In the genomic region with DNA sequence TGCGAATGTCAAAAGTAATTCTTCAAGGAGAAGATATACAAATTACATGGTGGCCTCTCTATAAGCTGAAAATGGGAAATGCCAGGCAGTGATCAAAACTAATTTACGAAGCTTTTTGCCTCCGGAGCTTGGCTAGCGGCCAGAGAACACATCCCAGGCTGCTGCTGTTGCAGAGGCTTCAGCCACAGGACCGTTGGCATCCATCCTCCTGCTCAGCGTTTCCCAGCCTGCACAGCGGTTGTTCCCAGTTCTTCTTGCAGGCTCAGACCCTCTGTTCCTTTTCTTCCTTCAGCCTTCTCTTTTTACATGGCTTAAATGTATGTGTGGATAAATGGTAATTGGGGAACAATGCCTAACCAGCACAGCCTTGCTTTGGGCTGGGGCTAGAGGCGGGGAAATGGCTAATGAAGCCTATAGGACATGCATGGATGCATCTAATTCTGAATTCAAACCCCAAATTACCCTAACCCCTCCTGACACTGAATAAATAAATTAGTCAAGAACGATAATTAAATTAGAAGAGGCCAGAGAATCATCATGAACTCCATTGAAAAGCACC, we compare ENCODE assay signal across 9 mouse cellular contexts. TPM values are rescaled to one million over a fixed set of nuclear protein-coding genes. Genes with fewer than 3 reads are reported as not detected.
DNase-seq lines count a peak whose midpoint lies in the region; ATAC-seq and TF ChIP-seq lines count a peak whose summit lies in the region.
"Had no signal": no experiment of that assay in that cellular context is flagged by ENCODE, and none has a peak within 500 bp of the region (broad histone marks: within the 10 kb centered on the region; RNA-seq: fewer than 3 reads in every experiment).

No protein-coding gene starts in this region.

- H3K4me3 ChIP-seq in forebrain, embryonic 11.5 days (ENCODE audit: low read depth, low read length) = no peak overlapping the region
- no peak overlapping the region for H3K4me3 ChIP-seq in hindbrain, postnatal 0 days (ENCODE audit: low read length)
- no peak overlapping the region for H3K4me3 ChIP-seq in myocyte
- H3K4me3 ChIP-seq: heart, adult 2 months had no signal

- H3K4me2 ChIP-seq in forebrain, embryonic 11.5 days (ENCODE audit: low read depth, low read length, severe bottlenecking) = no peak overlapping the region
- no peak overlapping the region for H3K4me2 ChIP-seq in hindbrain, postnatal 0 days (ENCODE audit: low read depth, low read length)
- H3K4me2 ChIP-seq in myocyte (ENCODE audit: low read depth) = peak overlapping the region; percentile 62

- H3K36me3 ChIP-seq in forebrain, embryonic 11.5 days (ENCODE audit: control insufficient read depth, insufficient read depth, low read length) = no peaks in the 10 kb centered on the region
- H3K36me3 ChIP-seq in hindbrain, postnatal 0 days (ENCODE audit: insufficient read depth, low read length) = no peaks in the 10 kb centered on the region
- H3K36me3 ChIP-seq in myocyte (ENCODE audit: control insufficient read depth, insufficient read depth) = no peaks in the 10 kb centered on the region

- no peak for TF ChIP-seq POLR2A in myocyte (IDR thresholded peaks at IDR 0.05; ENCODE audit: insufficient read length, low read depth)

- peaks cover 36% of the 10 kb centered on the region for H3K27me3 ChIP-seq in forebrain, embryonic 11.5 days (ENCODE audit: control insufficient read depth, insufficient read depth, low read length)
- no peaks in the 10 kb centered on the region for H3K27me3 ChIP-seq in hindbrain, postnatal 0 days (ENCODE audit: insufficient read depth, low read length)
- H3K27me3 ChIP-seq in myocyte (ENCODE audit: control insufficient read depth, insufficient read depth, insufficient read length) = no peaks in the 10 kb centered on the region

- WGBS in forebrain, embryonic 11.5 days = 20% methylated on average over 9 of the region's 9 CpGs
- WGBS in hindbrain, postnatal 0 days = 13% methylated on average over 9 of the region's 9 CpGs

- H3K9me3 ChIP-seq in forebrain, embryonic 11.5 days (ENCODE audit: control insufficient read depth, low read length) = no peaks in the 10 kb centered on the region
- no peaks in the 10 kb centered on the region for H3K9me3 ChIP-seq in hindbrain, postnatal 0 days (ENCODE audit: low read length)

- TF ChIP-seq CTCF in hindbrain, postnatal 0 days (IDR thresholded peaks at IDR 0.05; ENCODE audit: low read depth) = no peak

- H3K9ac ChIP-seq in forebrain, embryonic 11.5 days (ENCODE audit: low read length) = no peak overlapping the region
- 0 out of 2 replicates have a peak overlapping the region, but pooled peaks have one; percentile 22 for H3K9ac ChIP-seq in hindbrain, postnatal 0 days (replicated peaks; ENCODE audit: low read length)

- H3ac ChIP-seq in myocyte (ENCODE audit: control insufficient read depth, insufficient read length) = no peak overlapping the region

- ATAC-seq in forebrain, embryonic 11.5 days (replicated peaks; ENCODE audit: low FRiP score) = peak; percentile 94
- ATAC-seq in hindbrain, postnatal 0 days = peak; percentile 67

- peaks cover 9% of the 10 kb centered on the region for H3K4me1 ChIP-seq in forebrain, embryonic 11.5 days (replicated peaks; ENCODE audit: control insufficient read depth, insufficient read depth, low read length)
- H3K4me1 ChIP-seq in hindbrain, postnatal 0 days (ENCODE audit: insufficient read depth, low read length) = peaks cover 9% of the 10 kb centered on the region

- DNase-seq in layer of hippocampus, adult 11-12 months (ENCODE audit: low spot score) = peak; percentile 32
- DNase-seq in layer of hippocampus, postnatal 25 days (ENCODE audit: extremely low spot score in 1 of 2, low spot score in 1 of 2) = no peak
- peak; percentile 51 for DNase-seq in adrenal gland, adult 8-10 months
- peak; percentile 86 for DNase-seq in forebrain, embryonic 11.5 days (ENCODE audit: low spot score)
- DNase-seq in hindbrain, postnatal 0 days (ENCODE audit: low spot score) = peak; percentile 87
- DNase-seq in ovary, adult 18-20 months (ENCODE audit: low spot score) = no peak
- DNase-seq in urinary bladder, postnatal 25 days (ENCODE audit: low spot score) = no peak

- H3K79me2 ChIP-seq in myocyte (ENCODE audit: control insufficient read depth, insufficient read depth) = no peaks in the 10 kb centered on the region

- 0 out of 2 replicates have a peak overlapping the region, but pooled peaks have one; percentile 26 for H3K27ac ChIP-seq in forebrain, embryonic 11.5 days (ENCODE audit: low read depth, low read length)
- H3K27ac ChIP-seq in hindbrain, postnatal 0 days = peak overlapping the region; percentile 68
- H3K27ac ChIP-seq: heart, adult 2 months had no signal

TF ChIP-seq in myocyte, 11 proteins besides CTCF, POLR2A, EP300 and RAD21:
- no peak for TF ChIP-seq POLR2AphosphoS2 (IDR thresholded peaks at IDR 0.05; ENCODE audit: insufficient read length, low read depth)
- no peak for TF ChIP-seq E2F4 (IDR thresholded peaks at IDR 0.05; ENCODE audit: insufficient read depth)
- no peak for TF ChIP-seq SRF (IDR thresholded peaks at IDR 0.05; ENCODE audit: control insufficient read depth, insufficient read length, low read depth)
- no peak for TF ChIP-seq CEBPB (IDR thresholded peaks at IDR 0.05; ENCODE audit: insufficient read depth, poor library complexity, severe bottlenecking)
- no peak for TF ChIP-seq MYOD1 (IDR thresholded peaks at IDR 0.05; ENCODE audit: control insufficient read depth in 1 of 3, insufficient read length in 2 of 3, low read depth in 2 of 3)
- no peak for TF ChIP-seq USF1 (IDR thresholded peaks at IDR 0.05; ENCODE audit: low read depth)
- TF ChIP-seq TCF12 (IDR thresholded peaks at IDR 0.05; ENCODE audit: insufficient read depth, poor library complexity, severe bottlenecking) = no peak
- no peak for TF ChIP-seq MAX (IDR thresholded peaks at IDR 0.05; ENCODE audit: low read depth)
- TF ChIP-seq REST (IDR thresholded peaks at IDR 0.05; ENCODE audit: insufficient read depth, insufficient read length) = no peak
- no peak for TF ChIP-seq MYOG (IDR thresholded peaks at IDR 0.05; ENCODE audit: control insufficient read depth in 1 of 3, insufficient read depth in 1 of 3, insufficient read length in 2 of 3, low read depth in 2 of 3)
- TF ChIP-seq TCF3 (IDR thresholded peaks at IDR 0.05; ENCODE audit: insufficient read length, low read depth) = no peak

RNA-seq across cellular contexts. Expression of a gene that starts 54.9 kb away (rescaled TPM):
- total RNA-seq in layer of hippocampus, postnatal 25 days (2021) = 10 to 100 TPM; 37.6 to 48.7 TPM
- 100 to 1,000 TPM in 1 of 4 experiments, 10 to 100 TPM in 3; 43.4 to 113 (median 59.0) TPM for total RNA-seq in adrenal gland, adult 8-10 months (2022)
- 51.3 and 53.9 TPM in 2 replicates for polyA plus RNA-seq in forebrain, embryonic 11.5 days (2014; fragmentation: Nextera tagmentation; extraction: Ambion mirVana)
- total RNA-seq in hindbrain, postnatal 0 days (2014; rRNA removed) = 48.5 and 51.3 TPM in 2 replicates
- polyA plus RNA-seq in hindbrain, postnatal 0 days (2015; fragmentation: Nextera tagmentation; extraction: Ambion mirVana) = 62.1 and 65.5 TPM in 2 replicates
- polyA plus RNA-seq in myocyte (2012; fragmentation: generic; extraction: Trizol) = 8.6 TPM

Comparison
In these comparisons a context has a peak if more than half of its experiments do, and no peak if none do; other contexts are left out.
1. DNase-seq: peak in layer of hippocampus, adult 11-12 months (single experiment), adrenal gland, adult 8-10 months (single experiment), forebrain, embryonic 11.5 days (single experiment) and hindbrain, postnatal 0 days (single experiment); none in layer of hippocampus, postnatal 25 days (0 of 2), ovary, adult 18-20 months (single experiment) and urinary bladder, postnatal 25 days (single experiment).